Mouse (Mus musculus): ENCODE measurements at regions not wholly inside any gene's neighbourhood (a gene's known extent, or its start where the extent isn't known, plus 50 kb on each side); places are given as distances from the start of the nearest gene placed in this dataset.
"Not testable (repeated sequence)": the region's sequence is repeated elsewhere in the genome, so short reads cannot be mapped to it uniquely, and the experiment has no call there.

GRCm38 (mm10) chr12:115566878-115567277, 480.6 kb upstream of the Zfp386 start:
- peak; percentile 43 for ATAC-seq

DNA sequence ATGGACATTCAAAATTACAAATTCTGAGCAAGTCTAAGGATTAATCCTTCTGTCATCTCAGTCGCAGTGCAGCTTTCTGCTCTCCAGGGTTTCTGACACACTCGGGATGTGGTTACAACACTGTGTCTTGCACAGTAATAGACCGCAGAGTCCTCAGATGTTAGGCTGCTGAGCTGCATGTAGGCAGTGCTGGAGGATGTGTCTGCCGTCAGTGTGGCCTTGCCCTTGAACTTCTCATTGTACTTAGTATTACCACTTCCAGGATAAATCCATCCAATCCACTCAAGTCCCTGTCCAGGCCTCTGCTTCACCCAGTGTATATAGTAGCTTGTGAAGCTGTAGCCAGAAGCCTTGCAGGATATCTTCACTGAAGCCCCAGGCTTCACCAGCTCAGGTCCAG, 454.5 kb upstream of the Zfp386 start:
- ATAC-seq: not testable (repeated sequence)

DNA sequence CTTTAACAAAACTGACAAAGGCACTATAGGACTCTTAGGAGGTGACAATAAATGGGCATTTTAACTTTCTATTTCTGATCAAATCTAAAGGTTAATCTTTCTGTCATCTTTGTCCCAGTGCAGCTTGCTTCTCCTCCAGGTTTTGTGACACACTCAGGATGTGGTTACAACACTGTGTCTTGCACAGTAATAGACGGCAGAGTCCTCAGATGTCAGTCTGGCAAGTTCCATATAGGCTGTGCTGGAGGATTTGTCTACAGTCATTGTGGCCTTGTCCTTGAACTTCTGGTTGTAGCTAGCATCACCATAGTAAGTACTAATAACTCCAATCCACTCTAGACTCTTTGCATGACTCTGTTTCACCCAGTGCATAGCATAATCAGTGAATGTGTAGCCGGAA, 443.8 kb upstream of the Zfp386 start:
- ATAC-seq: no peak

- ATAC-seq: peak; percentile 39
These were observed 442.6 kb upstream of the Zfp386 start for GRCm38 (mm10) chr12:115604951-115605350.

DNA sequence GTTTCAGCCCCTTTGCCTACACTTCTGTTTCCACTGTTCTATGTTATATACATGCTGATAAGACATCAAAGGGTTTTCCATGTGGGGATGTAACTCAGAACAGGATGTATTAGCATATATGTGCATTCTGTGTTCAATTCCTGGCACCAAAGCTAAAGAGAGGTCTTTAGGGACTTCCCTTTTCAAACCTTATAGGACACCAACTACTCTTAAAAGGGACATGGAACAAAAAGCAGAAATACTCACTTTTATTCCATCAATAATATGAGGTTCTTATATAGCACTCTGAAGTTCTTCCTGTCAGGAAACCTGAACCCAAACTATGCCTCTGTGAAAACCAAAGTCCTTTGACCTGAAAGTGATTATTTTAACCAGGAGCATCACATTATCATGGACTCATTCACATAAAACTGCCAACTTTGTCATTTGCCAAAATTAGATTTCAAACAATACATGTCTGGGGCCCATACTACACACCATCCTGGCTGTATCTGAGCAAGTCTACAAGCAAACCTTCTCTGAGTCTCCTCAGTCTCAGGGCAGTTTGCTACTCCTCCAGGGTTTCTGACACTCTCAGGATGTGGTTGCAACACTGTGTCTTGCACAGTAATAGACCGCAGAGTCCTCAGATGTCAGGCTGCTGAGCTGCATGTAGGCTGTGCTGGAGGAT, 424.8 kb upstream of the Zfp386 start:
- ATAC-seq: peak; percentile 60

GRCm38 (mm10) chr12:115624221-115624620, 423.3 kb upstream of the Zfp386 start:
- no peak for ATAC-seq

DNA sequence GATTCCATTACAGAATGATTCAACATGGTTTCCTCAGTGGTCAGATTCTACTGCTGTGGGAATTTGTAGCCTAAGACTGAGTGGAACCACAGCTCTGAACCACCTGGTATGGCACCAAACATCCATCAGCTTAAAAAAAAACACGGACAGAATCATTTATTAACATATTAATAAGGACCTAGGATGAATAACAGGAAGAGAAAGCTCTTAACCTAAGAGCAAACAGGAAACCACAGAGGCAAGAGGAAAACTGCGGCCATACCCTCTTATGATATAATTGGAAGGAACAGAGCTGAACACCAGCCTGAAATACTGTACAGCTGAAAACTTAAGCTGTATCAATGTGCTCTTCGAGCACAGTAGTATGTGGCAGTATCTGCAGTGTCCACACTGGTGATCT, 399.9 kb upstream of the Zfp386 start:
- ATAC-seq: no peak

GRCm38 (mm10) chr12:115648161-115648560, 399.4 kb upstream of the Zfp386 start:
- ATAC-seq: not testable (repeated sequence)

DNA sequence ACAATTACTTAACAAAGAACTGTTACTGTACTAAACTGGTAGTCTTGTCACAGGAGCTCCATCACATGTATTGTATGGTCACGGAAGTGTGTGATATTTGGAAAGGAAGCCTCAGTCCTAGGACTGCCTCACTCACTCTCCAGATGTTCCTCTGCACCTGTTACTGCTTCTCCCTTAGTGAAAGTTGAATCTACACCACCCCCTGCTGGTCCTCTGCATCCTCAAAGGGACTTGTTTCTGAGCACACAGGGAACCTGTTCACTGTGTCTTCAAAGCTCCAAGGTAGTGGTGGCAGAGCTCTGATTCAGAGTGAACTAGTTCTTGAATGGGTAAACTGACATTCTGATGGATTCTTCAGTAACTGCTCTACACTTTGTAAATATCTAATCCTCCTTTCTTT, 391.7 kb upstream of the Zfp386 start:
- no peak for ATAC-seq

DNA sequence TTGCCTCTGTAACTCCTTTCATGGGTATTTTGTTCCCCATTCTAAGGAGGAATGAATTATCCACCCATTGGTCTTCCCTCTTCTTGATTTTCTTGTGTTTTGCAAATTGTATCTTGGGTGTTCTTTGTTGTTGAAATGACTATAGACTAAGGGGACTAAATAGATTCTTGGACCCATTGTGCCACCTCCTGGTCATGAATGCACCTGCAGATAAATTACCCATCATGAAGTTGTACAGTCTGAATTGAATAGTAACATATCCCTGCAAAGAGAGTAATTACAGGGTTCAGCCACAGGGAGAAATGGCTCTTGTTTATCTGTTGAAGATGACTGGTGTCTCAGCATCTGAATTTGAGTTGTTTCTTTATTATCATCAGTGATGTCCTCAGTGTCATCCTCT, 383.4 kb upstream of the Zfp386 start:
- ATAC-seq: peak; percentile 51

DNA sequence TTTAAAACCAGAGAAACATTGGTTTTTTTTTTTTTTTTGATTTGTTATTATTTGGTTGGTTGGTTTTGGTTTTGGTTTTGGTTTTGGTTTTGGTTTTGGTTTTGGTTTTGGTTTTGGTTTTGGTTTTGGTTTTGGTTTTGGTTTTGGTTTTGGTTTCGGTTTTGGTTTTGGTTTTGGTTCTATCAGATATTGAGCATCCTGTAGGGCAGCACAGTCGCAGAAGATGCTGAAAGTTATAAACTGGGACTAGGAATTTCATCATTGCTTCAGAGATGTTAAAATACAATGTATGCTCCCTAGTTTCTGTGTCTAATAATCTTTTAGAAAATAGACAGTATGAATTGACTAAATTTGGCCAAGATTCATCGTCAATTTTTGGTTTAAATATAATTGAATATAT, 375.8 kb upstream of the Zfp386 start:
- ATAC-seq: peak; percentile 61

DNA sequence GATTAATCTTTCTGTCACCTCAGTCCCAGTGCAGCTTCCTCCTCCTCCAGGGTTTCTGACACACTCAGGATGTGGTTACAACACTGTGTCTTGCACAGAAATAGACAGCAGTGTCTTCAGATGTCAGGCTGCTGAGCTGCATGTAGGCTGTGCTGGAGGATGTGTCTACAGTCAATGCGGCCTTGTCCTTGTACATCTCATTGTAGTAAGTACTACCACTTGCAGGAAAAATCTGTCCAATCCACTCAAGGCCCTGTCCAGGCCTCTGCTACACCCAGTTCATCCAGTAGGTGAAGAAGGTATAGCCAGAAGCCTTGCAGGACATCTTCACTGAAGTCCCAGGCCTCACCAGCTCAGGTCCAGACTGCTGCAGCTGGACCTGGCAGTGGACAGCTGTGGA, 355.7 kb upstream of the Zfp386 start:
- peak; percentile 60 for ATAC-seq

DNA sequence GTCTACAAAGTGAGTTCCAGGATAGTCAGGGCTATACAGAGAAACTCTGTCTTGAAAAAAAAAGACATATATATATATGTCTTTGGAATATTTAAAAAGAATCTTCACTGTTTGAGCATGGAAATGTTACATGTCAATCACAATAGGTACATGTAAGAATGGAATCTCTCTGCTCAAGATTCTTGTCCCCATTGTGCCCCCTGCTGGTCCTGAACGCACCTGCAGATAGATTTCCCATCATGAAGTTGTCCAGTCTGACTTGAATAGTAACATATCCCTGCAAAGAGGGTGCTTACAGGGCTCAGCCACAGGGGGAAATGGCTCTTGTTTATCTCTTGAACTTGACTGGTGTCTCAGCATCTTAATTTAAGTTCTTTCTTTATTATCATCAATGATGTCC, 337.7 kb upstream of the Zfp386 start:
- not testable (repeated sequence) for ATAC-seq

GRCm38 (mm10) chr12:115742039-115742438, 305.5 kb upstream of the Zfp386 start:
- not testable (repeated sequence) for ATAC-seq

DNA sequence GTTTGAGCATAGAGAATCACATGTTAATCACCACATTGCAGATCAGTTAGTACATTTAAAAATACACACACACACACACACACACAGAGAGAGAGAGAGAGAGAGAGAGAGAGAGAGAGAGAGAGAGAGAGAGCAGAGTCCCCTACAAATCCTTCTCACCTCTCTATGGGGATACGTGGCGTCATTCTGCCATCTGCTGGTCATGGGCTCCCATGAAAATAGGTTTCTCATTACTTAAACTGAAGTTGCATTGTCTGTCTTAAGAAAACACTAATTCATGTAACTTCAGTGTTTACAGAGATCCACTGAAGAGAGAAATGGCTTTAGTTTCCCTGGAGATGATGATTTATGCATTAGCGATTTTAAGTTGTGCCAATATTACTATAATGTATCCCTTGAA, 297.9 kb upstream of the Zfp386 start:
- ATAC-seq: not testable (repeated sequence)

DNA sequence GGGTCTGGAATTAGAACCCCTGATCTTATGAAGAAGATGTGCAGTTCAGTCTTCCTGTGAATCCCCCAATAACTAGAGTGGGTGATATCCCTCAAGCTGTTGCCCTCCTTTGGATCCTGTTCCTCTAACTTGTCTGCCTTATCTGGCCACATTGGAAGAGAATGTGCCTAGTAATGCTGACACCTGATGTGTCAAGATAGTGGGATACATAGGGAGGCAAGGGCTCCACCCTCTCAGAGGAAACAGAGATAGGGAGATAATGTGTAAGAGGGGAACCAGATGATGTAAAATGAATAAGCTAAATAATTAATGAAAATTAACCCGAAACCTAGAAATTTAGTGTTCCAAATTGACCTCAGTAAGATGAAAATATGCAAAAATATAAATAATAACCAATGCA, 294.4 kb upstream of the Zfp386 start:
- not testable (repeated sequence) for ATAC-seq

GRCm38 (mm10) chr12:115757526-115757925, 290.0 kb upstream of the Zfp386 start:
- not testable (repeated sequence) for ATAC-seq

GRCm38 (mm10) chr12:115759041-115759440, 288.5 kb upstream of the Zfp386 start:
- ATAC-seq: not testable (repeated sequence)

DNA sequence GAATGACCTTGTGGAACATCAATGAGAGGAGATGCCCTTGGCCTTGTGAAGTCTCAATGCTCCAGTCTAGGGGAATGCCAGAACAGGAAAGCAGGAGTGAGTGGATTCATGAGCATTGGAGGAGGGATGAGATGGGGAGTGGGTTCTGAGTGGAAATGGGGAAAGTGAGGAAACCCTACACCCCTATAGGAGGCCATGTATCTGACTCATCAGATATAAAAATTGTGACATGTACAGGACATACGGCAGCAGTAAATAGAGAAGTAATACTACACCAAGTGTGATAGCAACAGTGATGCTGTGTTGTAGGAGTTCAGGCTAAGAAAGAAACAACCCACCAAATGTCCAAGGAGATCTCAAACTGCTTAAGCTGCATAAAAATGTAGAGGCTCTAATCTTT, 285.8 kb upstream of the Zfp386 start:
- not testable (repeated sequence) for ATAC-seq

DNA sequence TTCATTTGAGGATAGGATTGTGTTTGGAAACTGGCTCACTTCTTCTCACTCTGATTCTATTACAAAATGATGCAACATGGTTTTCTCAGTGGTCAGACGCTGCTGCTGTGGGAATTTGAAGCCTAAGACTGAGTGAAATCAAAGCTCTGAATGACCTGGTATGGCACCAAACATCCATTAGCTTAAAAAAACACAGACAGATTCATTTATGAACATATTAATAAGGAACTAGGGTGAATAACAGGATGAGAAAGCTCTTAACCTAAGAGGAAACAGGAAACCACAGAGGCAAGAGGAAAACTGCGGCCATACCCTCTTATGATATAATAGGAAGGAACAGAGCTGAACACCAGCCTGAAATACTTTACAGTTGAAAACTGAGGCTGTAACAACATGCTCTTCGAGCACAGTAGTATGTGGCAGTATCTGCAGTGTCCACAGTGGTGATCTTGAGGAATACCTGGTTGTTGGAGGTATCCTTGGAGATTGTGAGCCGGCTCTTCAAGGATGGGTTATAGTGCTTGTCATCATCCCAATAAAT, 282.5 kb upstream of the Zfp386 start:
- peak; percentile 45 for ATAC-seq

GRCm38 (mm10) chr12:115771176-115771575, 276.3 kb upstream of the Zfp386 start:
- ATAC-seq: not testable (repeated sequence)

DNA sequence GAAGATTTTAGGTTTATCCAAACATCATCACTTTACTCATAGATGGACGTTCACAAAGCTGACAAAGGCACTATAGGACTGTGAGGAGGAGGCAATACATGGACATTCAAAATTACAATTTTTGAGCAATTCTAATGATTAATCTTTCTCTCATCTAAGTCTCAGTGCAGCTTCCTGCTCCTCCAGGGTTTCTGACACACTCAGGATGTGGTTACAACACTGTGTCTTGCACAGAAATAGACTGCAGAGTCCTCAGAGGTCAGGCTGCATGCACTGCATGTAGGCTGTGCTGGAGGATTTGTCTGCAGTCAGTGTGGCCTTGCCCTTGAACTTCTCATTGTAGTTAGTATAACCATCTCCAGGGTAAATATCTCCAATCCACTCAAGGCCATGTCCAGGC, 257.2 kb upstream of the Zfp386 start:
- peak; percentile 56 for ATAC-seq

GRCm38 (mm10) chr12:115802499-115802898, 245.0 kb upstream of the Zfp386 start:
- peak; percentile 64 for ATAC-seq

DNA sequence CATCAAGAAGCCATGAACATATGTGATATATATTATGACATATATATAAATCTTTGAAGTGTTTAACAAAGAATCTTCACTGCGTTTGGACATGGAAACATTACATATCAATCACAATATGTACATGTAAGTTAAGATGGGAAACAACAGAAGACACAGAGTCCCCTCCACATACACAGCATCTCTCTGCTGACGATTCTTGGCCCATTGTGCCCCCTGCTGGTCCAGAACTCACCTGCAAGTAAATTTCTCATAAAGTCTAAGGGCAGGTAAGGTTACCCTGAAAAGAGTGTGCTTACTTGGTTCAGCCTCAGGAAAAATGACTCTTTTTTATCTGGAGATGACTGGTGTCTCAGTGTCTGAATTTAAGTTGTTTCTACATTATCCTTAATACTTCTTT, 243.8 kb upstream of the Zfp386 start:
- peak; percentile 49 for ATAC-seq

- no peak for ATAC-seq
These were observed 239.5 kb upstream of the Zfp386 start for GRCm38 (mm10) chr12:115807978-115808377.
